Mouse (Mus musculus) lung, embryonic 15.5 days (tissue): ENCODE measurements around the gene Hpn. TPM values are rescaled to one million over a fixed set of nuclear protein-coding genes. Genes with fewer than 3 reads are reported as not detected.
A peak's percentile ranks its signal among the peaks of the same experiment; 100 is the strongest.

Experiments
- ATAC-seq: fragments of 200-750 bp; cut with Nextera tagmentation; 2 replicates; pipeline ENCODE4 v1.8.0; 2017; ENCODE audit warnings: moderate number of reproducible peaks, borderline replicate concordance; ENCODE audit not compliant: low FRiP score, low TSS enrichment; ENCODE audit errors: extremely low read depth
- H3K27ac ChIP-seq: fragments of 300-500 bp; sonication (generic); 2 replicates; pipeline ENCODE4 v1.5.1; 2015; ENCODE audit warnings: moderate library complexity, mild to moderate bottlenecking, inconsistent platforms
- H3K27me3 ChIP-seq: fragments of 300-500 bp; sonication (generic); 2 replicates; pipeline ENCODE4 v1.6.1; 2015; ENCODE audit warnings: inconsistent platforms
- H3K36me3 ChIP-seq: fragments of 300-500 bp; sonication (generic); 2 replicates; pipeline ENCODE4 v1.6.1; 2015; ENCODE audit warnings: inconsistent platforms
- H3K4me1 ChIP-seq: fragments of 300-500 bp; sonication (generic); 2 replicates; pipeline ENCODE4 v1.6.1; 2015; ENCODE audit warnings: inconsistent platforms
- H3K4me2 ChIP-seq: fragments of 300-500 bp; sonication (generic); 2 replicates; pipeline ENCODE4 v1.6.1; 2015; ENCODE audit warnings: inconsistent platforms, mild to moderate bottlenecking, moderate library complexity
- H3K4me3 ChIP-seq: fragments of 300-500 bp; sonication (generic); 2 replicates; pipeline ENCODE4 v1.5.1; 2015; ENCODE audit warnings: mild to moderate bottlenecking, inconsistent platforms
- H3K9ac ChIP-seq: fragments of 300-500 bp; sonication (generic); 2 replicates; pipeline ENCODE4 v1.6.1; 2015; ENCODE audit warnings: inconsistent platforms
- H3K9me3 ChIP-seq: fragments of 300-500 bp; sonication (generic); 2 replicates; pipeline ENCODE4 v1.6.1; 2016; ENCODE audit warnings: inconsistent platforms
- WGBS: fragments of 180-500 bp; shearing (Covaris S2); methylation state at CpG from one replicate; pipeline ENCODE4 v1.1.7; 2015; 5-methylcytosine and 5-hydroxymethylcytosine counted together
- polyA plus RNA-seq: library from polyadenylated mRNA; unstranded; fragments of >200 nt; fragmentation: Nextera tagmentation; extraction: Ambion mirVana; gene quantifications from 2 replicates; pipeline ENCODE4 v1.2.1, GENCODE M21; 2015

Gene Hpn
- 14.6 and 16.7 TPM in 2 replicates for polyA plus RNA-seq

DNA sequence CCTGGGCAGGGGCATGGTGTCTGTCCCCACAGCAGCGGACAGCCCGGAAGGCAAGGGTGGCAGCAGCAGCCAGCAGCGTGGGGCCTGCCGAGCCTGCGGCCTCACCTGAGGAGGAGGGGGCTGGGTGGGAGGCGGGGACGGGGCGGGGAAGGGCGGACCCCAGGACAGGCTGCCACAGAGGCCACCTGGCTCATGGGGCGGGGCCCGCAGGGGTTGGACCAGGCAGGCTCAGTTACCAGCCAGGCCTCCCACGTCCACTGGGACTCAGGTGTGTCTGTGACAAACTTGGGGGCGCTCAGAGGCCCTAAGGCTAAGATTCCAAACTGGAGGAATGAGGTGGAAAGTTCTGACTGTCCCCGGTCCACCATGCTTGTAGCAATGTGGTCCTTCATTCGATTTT, at the start of gene Hpn:
Gene Hpn (minus strand): TSS at position 109 of the 400 bp plus-strand sequence.
- Histone ChIP-seq H3K27ac (peak within 1 kb of the TSS; percentile 50), H3K9ac (peak within 1 kb of the TSS; percentile 29), H3K4me1 (peaks cover 27% of the 10 kb centered on the region), H3K9me3 (no peaks in the 10 kb centered on the region), H3K4me2 (peak within 1 kb of the TSS; percentile 53), H3K4me3 (peak within 1 kb of the TSS; percentile 27), H3K27me3 (no peaks in the 10 kb centered on the region), H3K36me3 (no peaks in the 10 kb centered on the region)
- peak; percentile 79 for ATAC-seq
- WGBS: 15% methylated on average over 15 of the region's 15 CpGs

DNA sequence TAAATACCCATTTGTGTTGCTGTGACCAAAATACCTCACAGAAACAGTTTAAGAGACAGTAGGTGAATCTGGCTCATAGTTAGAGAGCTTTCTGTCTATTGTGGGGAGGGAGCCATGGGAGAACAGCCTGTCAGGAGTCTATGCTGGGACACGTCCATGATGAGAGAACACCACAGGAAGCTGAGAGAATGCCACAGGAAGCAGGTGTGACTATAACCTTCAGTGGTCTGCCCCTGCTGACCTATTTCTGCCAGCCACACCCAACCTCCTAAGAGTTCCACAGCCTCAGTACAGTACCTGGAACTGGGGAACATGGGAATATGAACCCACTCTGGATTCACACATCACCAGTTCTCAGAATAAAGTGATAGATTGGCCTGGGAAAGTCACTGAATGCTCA, 49.7 kb upstream of the Hpn start:
- ATAC-seq: no peak
- H3K9ac ChIP-seq: no peak overlapping the region
- H3K4me1 ChIP-seq: no peaks in the 10 kb centered on the region; the same call in 1 of the 2 replicates
- H3K4me2 ChIP-seq: no peak overlapping the region
- H3K27ac ChIP-seq: no peak overlapping the region
- no peak overlapping the region for H3K4me3 ChIP-seq
- H3K9me3 ChIP-seq: no peaks in the 10 kb centered on the region
- H3K36me3 ChIP-seq: no peaks in the 10 kb centered on the region
- H3K27me3 ChIP-seq: no peaks in the 10 kb centered on the region
- 52% methylated on average over 1 of the region's 1 CpGs for WGBS

DNA sequence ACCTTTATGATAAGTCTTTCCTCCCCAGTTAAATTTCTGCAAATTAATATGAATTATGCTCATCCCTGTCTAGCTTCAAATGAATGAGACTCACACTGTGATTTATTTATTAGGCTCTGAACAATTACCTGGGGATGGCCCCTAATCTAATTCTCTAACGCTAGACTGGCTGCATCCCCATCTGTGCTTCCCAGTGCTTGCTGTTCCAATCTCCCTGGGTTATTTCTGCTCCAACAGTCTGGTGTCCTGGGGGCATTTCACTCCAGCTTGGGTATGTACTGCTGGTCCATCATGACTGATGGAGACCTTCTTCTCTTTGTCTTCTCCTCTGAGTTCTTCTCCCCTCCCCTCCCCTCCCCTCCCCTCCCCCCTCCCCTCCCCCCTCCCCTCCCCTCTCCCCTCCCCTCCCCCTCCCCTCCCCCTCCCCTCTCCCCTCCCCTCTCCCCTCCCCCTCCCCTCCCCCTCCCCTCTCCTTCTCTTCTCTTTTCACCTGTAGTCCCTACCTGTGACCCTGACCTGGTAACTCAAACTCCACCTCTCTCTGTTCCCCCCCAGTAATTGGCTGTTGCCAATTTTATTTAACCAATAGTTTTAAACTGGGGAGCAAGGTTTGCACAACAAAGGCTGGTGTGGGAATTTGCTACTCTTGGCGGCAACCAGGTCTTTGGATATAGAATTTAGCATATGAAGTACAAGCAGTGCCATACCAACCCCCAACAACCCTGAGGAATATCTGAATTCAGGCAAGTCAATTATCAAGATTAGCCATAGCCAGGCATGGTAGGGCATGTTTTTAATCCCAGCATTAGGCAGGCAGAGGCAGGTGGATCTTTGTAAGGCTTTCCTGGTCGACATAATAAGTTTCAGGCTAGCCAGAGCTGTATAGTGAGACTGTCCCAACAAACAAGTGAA, 48.8 kb upstream of the Hpn start:
- no peaks in the 10 kb centered on the region; the same call in 1 of the 2 replicates for H3K4me1 ChIP-seq
- no peak overlapping the region for H3K27ac ChIP-seq
- no peaks in the 10 kb centered on the region for H3K36me3 ChIP-seq
- H3K9ac ChIP-seq: no peak overlapping the region
- no peak overlapping the region for H3K4me3 ChIP-seq
- no peaks in the 10 kb centered on the region for H3K9me3 ChIP-seq
- no peaks in the 10 kb centered on the region for H3K27me3 ChIP-seq
- H3K4me2 ChIP-seq: no peak overlapping the region
- WGBS: 52% methylated on average over 3 of the region's 3 CpGs
- no peak for ATAC-seq

DNA sequence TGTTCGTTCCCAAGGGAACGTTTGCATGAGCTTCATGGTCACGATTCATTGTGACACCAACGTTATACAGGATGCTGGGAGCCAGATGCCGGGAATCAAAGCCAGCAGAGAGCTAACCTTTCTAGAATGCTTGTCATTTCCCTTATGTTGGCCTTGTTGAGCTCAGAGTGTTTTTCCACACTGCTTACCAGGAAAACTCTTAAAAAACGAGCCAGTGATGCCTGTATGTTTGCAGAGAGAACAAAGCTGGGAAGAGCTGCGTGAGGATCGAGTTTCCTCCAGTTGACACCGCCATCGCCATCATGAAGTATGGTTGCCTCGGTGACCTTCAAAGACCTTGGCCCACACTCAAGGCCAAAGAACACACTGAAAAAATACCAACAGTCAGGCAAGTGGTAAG, 47.2 kb upstream of the Hpn start:
- H3K4me3 ChIP-seq: no peak overlapping the region
- H3K4me1 ChIP-seq: no peaks in the 10 kb centered on the region
- no peak overlapping the region for H3K9ac ChIP-seq
- no peak for ATAC-seq
- H3K27me3 ChIP-seq: no peaks in the 10 kb centered on the region
- no peaks in the 10 kb centered on the region for H3K36me3 ChIP-seq
- H3K4me2 ChIP-seq: no peak overlapping the region
- no peaks in the 10 kb centered on the region for H3K9me3 ChIP-seq
- no peak overlapping the region for H3K27ac ChIP-seq
- WGBS: 46% methylated on average over 11 of the region's 11 CpGs

DNA sequence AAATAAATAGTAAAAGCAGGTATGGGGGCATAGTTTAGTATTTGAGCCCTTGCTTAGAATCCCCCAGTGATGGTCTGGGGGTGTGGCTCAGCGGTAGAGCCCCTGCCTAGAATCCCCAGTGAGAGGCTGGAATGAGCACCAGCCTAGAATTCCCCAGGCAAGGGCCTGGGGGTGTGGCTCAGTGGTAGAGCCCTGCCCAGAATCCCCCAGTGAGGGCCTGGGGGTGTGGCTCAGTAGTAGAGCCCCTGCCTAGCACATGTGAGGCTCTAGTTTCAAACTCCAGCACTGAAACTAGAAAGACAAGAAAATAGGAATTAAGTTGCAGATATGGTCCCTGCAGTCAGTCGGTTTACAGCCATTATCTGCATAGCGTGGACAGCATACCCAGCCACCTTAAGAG, 46.7 kb upstream of the Hpn start:
- Histone ChIP-seq H3K27ac (no peak overlapping the region), H3K36me3 (no peaks in the 10 kb centered on the region), H3K4me1 (no peaks in the 10 kb centered on the region), H3K4me3 (no peak overlapping the region), H3K9me3 (no peaks in the 10 kb centered on the region), H3K9ac (no peak overlapping the region), H3K4me2 (no peak overlapping the region), H3K27me3 (no peaks in the 10 kb centered on the region)
- 55% methylated on average over 3 of the region's 3 CpGs for WGBS
- no peak for ATAC-seq

DNA sequence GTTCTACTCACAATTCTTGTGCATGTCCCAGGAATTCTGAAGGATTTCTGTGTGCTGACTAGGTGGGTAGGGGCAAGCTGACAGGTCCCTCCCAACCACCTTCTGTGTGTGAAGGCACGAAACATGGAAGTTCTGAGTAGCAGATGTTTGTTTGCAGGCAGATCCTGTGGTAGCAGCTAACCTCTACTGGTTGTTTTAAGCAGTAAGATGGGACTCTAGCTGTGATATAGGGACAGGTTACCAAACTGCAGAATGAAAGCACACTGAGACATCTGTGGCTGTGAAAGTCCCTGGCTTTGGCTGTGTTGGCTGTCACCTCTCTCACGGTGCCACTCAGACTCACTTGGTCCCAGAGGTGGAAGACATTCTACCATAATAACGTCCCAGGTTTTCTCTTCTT, 46.2 kb upstream of the Hpn start:
- no peak overlapping the region for H3K4me2 ChIP-seq
- H3K9me3 ChIP-seq: no peaks in the 10 kb centered on the region
- no peaks in the 10 kb centered on the region for H3K4me1 ChIP-seq
- no peak overlapping the region for H3K4me3 ChIP-seq
- no peak for ATAC-seq
- H3K27me3 ChIP-seq: no peaks in the 10 kb centered on the region
- no peak overlapping the region for H3K9ac ChIP-seq
- no peaks in the 10 kb centered on the region for H3K36me3 ChIP-seq
- 69% methylated on average over 3 of the region's 3 CpGs for WGBS
- no peak overlapping the region for H3K27ac ChIP-seq

DNA sequence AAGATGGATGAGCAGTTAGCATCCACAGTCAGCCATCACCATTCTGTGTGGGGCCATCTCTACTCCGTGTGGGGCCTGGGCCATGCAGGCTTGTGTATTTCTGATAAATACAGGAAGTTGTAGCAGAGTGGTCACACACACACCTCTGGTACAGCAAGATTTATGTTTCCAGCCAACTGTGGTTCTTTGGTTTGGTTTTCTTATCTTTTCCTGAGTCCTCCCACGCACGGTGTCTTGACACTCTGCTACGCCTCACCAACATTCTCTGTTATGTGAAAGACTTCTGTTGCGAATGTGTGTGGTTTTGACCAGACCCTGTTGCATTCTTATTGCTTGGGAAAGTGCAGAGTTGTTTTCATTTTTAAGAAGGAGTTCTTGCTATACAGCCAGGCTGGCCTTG, 45.7 kb upstream of the Hpn start:
- H3K4me1 ChIP-seq: peaks cover 3% of the 10 kb centered on the region
- H3K4me3 ChIP-seq: no peak overlapping the region
- no peak overlapping the region for H3K9ac ChIP-seq
- H3K9me3 ChIP-seq: no peaks in the 10 kb centered on the region
- 30% methylated on average over 5 of the region's 5 CpGs for WGBS
- H3K36me3 ChIP-seq: no peaks in the 10 kb centered on the region
- H3K4me2 ChIP-seq: no peak overlapping the region
- no peak for ATAC-seq
- no peaks in the 10 kb centered on the region for H3K27me3 ChIP-seq
- H3K27ac ChIP-seq: no peak overlapping the region

DNA sequence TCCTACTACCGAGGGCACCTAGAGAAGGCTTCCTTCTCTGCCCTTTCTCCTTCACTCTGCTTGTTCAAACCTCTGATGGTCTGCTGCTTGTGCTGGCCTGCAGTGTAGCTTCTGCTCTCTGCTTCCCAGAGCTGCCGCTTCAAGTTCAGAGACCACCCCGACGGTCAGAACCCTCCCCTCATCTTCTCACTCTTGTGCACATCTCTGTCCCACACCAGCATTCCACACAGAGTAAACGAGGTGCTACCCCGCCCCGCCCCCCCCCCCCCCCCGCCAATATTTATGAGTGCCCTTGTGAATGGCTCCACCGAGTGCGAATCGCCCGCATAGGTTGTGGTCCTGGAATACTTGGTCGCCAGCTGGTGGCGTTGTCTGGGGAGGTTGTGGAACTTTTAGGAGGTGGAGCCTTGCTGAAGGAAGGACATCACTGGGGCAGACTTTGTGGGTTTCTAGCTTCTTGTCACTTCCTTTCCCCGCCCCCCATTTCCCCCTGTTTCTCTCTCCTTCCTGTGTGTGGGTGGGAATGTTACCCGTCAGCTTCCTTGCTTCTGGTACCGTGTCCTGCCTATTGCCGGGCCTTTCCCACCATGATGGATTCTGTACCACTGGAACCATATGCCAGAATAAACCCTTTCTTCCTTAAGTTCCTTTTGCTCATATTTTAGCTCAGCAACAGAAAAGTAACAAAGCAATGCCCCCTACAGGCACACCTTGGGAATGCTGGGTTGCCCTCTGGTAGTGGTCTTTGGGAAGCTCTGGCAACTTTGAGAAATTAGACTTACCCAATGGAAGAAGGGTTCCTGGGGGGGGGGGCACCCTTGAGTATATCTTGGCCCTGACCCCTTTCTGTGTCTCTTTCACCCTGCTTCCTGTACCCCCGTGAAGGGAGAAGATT, 41.2 kb upstream of the Hpn start:
- Histone ChIP-seq H3K4me3 (no peak overlapping the region), H3K4me2 (no peak overlapping the region), H3K4me1 (peaks cover 13% of the 10 kb centered on the region), H3K27ac (peak overlapping the region; percentile 44; the same call in 1 of the 2 replicates), H3K36me3 (no peaks in the 10 kb centered on the region), H3K27me3 (no peaks in the 10 kb centered on the region), H3K9ac (no peak overlapping the region), H3K9me3 (no peaks in the 10 kb centered on the region)
- ATAC-seq: no peak
- 30% methylated on average over 15 of the region's 19 CpGs for WGBS

DNA sequence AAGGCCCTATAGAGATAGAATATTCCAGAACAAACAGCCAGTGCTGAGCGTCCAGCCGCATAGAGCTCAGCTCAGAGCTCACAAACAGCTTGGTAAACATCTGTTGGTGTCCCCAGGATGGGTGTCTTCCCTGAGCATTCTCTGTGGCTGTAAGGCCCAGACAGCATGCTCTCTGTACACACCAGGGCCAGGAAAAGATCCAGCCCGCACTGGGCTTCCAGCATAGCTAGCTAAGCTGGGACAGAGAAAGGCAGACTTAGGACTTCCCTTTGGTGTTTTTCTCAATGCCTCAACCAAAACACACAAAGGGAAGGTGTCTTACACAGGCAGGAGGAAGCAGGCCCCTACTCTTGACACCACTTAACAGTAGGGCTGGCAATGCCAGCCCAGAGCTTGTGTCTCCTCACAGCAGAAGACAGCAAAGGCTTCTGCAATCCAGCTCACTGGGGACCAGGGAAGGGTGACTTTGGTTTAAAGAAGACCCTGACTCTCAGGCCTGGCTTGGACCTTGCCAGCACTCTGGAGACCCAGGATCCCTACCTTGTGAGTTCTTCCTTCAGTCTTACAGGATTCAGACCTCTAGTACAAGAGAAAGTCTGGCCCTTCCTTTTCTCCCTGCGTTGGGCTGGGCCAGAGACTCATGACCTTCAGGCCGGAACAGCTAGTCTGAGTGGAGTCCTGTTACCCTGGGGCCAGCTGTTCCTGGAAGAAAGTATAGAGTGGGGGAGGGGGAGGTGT, 40.4 kb upstream of the Hpn start, which contains the start of gene Gramd1a:
Gene Gramd1a (minus strand): TSS at position 601 of the 738 bp plus-strand sequence.
- ATAC-seq: no peak
- Histone ChIP-seq H3K9ac (no peak within 1 kb of the TSS), H3K9me3 (no peaks in the 10 kb centered on the region), H3K27me3 (no peaks in the 10 kb centered on the region), H3K4me3 (no peak within 1 kb of the TSS), H3K27ac (peak within 1 kb of the TSS; percentile 44; the same call in 1 of the 2 replicates), H3K36me3 (no peaks in the 10 kb centered on the region), H3K4me1 (peaks cover 14% of the 10 kb centered on the region), H3K4me2 (no peak within 1 kb of the TSS)
- WGBS: 53% methylated on average over 5 of the region's 5 CpGs

DNA sequence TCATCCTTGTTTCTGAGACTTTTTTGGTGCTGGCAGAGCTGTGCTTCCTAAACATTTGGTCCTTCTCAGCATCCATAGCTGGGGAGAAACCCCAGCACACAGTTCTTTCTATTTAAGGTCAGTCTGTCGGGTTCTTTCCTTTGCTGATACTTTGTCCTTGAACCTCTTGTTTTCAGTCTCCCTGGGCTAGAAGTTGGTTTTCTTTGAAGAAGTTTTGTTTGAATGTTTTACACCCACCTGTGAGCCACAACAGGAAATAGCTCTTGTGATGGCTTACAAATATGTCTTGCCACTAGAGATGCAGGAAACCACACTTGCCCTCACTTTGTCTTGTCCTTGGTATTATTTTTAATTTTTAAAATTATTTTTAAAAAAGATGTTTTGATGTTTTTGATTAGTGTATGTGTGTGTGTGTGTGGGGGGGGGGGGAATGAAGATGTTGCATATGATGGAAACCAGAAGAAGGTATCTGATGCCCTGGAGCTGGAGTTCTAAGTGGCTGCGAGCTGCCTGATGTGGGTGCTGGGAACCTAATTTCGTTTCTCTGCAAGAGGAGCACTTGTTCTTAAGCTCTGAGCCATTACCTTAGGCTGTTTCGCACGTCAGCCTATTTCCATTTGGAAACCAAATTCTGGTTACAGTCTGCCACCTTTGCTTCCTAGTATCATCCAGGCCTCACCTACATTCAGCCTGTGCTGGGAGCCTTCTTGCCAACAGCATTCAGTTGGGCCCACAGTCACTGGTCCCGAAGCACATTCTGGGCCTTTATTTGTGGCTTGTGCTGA, 38.6 kb upstream of the Hpn start:
- Histone ChIP-seq H3K27me3 (no peaks in the 10 kb centered on the region), H3K9ac (no peak overlapping the region), H3K4me3 (no peak overlapping the region), H3K9me3 (no peaks in the 10 kb centered on the region), H3K4me2 (no peak overlapping the region), H3K4me1 (peaks cover 25% of the 10 kb centered on the region), H3K27ac (no peak overlapping the region), H3K36me3 (no peaks in the 10 kb centered on the region)
- no peak for ATAC-seq
- WGBS: 82% methylated on average over 6 of the region's 6 CpGs
